Mouse (Mus musculus): ENCODE results near the gene Ccdc59.

The Ccdc59 gene

GRCm38 (mm10) chr10:105840928-105841888, at the start of gene Ccdc59, which contains the start of gene Mettl25:
TSS of gene Ccdc59 (plus strand) at chr10:105841067.
TSS of gene Mettl25 (minus strand) at chr10:105841380.
- Histone ChIP-seq H3K27me3 (ENCODE audit: control insufficient read depth, insufficient read depth, low read length, poor library complexity, severe bottlenecking) (no peaks in the 10 kb centered on the region), H3K36me3 (ENCODE audit: control insufficient read depth, insufficient read depth, low read length, poor library complexity, severe bottlenecking) (peaks cover 6% of the 10 kb centered on the region)
- DNase-seq (ENCODE audit: low read depth, low spot score): peak; percentile 98

- peaks cover 3% of the 10 kb centered on the region; the same call in 1 of the 2 replicates for H3K36me3 ChIP-seq (ENCODE audit: control insufficient read depth, insufficient read depth, low read length, poor library complexity, severe bottlenecking)
Measured at GRCm38 (mm10) chr10:105793776-105794552, 46.9 kb upstream of the Ccdc59 start.

DNA sequence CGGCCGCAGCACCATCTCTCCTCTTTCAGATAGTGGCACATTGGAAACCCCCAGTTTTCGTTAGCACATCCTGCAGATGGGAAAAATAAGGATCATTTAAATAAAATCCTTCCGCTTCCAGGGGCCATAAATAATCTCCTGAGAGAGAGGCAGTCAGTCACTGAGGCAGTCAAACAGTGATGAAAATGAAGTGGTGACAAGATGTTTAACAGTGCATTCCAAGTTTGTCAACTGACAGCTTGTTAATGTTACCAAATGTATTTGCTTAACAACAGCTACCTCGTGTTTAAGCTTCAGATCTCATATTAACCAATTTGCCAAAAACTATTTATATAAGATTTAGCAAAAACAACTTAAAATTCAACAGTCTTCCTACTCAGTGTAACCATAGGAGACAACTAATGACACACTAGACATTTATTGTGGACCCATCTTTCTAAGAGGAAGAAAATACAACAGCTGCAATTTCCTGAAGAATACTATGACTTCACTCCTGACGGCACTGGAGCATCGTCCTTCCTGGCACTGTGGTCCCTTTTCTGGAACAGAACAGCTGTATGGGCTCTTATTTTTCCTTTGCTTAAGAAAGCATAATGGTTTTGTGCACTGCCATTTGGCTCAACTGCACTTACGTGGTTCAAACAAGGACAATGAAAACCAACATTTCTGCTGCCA, 43.5 kb upstream of the Ccdc59 start:
- peaks cover 3% of the 10 kb centered on the region; the same call in 1 of the 2 replicates for H3K36me3 ChIP-seq (ENCODE audit: control insufficient read depth, insufficient read depth, low read length, poor library complexity, severe bottlenecking)
- no peaks in the 10 kb centered on the region for H3K27me3 ChIP-seq (ENCODE audit: control insufficient read depth, insufficient read depth, low read length, poor library complexity, severe bottlenecking)
- DNase-seq (ENCODE audit: low read depth, low spot score): no peak

More at GRCm38 (mm10) chr10:105793776-105794552, 46.9 kb upstream of the Ccdc59 start:
- no peaks in the 10 kb centered on the region for H3K27me3 ChIP-seq (ENCODE audit: control insufficient read depth, insufficient read depth, low read length, poor library complexity, severe bottlenecking)
- DNase-seq (ENCODE audit: low read depth, low spot score): no peak

- no peak for DNase-seq (ENCODE audit: low read depth, low spot score)
- Histone ChIP-seq H3K36me3 (ENCODE audit: control insufficient read depth, insufficient read depth, low read length, poor library complexity, severe bottlenecking) (no peaks in the 10 kb centered on the region), H3K27me3 (ENCODE audit: control insufficient read depth, insufficient read depth, low read length, poor library complexity, severe bottlenecking) (no peaks in the 10 kb centered on the region)
Measured at GRCm38 (mm10) chr10:105801147-105801546, 39.7 kb upstream of the Ccdc59 start.

DNA sequence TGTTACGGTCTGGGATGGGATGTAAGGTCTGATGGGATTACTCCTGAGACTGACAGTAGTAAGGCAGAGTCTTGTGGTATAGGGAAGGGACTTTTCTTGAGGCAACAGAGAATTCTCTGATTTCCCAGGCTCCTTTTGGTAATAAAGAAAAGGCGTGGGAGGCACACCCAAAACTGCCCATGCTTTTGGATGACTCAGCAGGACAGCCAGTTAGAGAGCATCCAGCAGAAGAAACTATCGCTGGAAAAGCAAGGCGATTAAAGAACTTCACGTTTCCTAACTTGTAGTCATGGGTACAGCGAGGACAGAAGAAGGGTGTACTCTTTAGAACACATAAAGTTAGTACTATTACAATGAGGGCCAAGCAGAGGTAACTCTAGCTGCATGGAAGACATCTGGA, 38.7 kb upstream of the Ccdc59 start:
- DNase-seq (ENCODE audit: low read depth, low spot score): no peak
- no peaks in the 10 kb centered on the region for H3K36me3 ChIP-seq (ENCODE audit: control insufficient read depth, insufficient read depth, low read length, poor library complexity, severe bottlenecking)
- no peaks in the 10 kb centered on the region for H3K27me3 ChIP-seq (ENCODE audit: control insufficient read depth, insufficient read depth, low read length, poor library complexity, severe bottlenecking)

DNA sequence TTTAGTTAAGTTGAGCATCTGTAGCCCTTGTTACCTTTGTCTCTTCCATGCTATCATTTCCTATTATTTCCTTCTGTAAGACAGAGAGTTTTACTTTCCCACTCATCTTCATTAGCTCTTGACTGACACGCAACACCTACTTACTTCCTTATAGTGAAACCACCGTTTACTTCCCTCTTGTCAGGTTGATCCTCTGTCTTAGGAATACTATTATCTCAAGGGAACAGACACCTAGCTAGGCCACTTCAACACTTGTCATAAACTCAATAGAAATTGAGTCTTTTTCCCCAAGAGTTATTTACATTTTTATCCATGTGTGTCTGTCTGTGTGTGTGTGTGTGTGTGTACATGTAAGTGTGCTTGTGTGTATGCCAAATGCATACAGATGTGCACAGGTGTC, 37.4 kb upstream of the Ccdc59 start:
- Histone ChIP-seq H3K36me3 (ENCODE audit: control insufficient read depth, insufficient read depth, low read length, poor library complexity, severe bottlenecking) (no peaks in the 10 kb centered on the region), H3K27me3 (ENCODE audit: control insufficient read depth, insufficient read depth, low read length, poor library complexity, severe bottlenecking) (no peaks in the 10 kb centered on the region)
- DNase-seq (ENCODE audit: low read depth, low spot score): no peak

- Histone ChIP-seq H3K27me3 (ENCODE audit: control insufficient read depth, insufficient read depth, low read length, poor library complexity, severe bottlenecking) (no peaks in the 10 kb centered on the region), H3K36me3 (ENCODE audit: control insufficient read depth, insufficient read depth, low read length, poor library complexity, severe bottlenecking) (no peaks in the 10 kb centered on the region)
- DNase-seq (ENCODE audit: low read depth, low spot score): no peak
Measured at GRCm38 (mm10) chr10:105806259-105807010, 34.4 kb upstream of the Ccdc59 start.

GRCm38 (mm10) chr10:105834627-105835228, 6.1 kb upstream of the Ccdc59 start:
- DNase-seq (ENCODE audit: low read depth, low spot score): peak; percentile 71
- no peaks in the 10 kb centered on the region for H3K27me3 ChIP-seq (ENCODE audit: control insufficient read depth, insufficient read depth, low read length, poor library complexity, severe bottlenecking)
- H3K36me3 ChIP-seq (ENCODE audit: control insufficient read depth, insufficient read depth, low read length, poor library complexity, severe bottlenecking): 0 out of 2 replicates have a peak, but pooled peaks cover 2% of the 10 kb centered on the region

DNA sequence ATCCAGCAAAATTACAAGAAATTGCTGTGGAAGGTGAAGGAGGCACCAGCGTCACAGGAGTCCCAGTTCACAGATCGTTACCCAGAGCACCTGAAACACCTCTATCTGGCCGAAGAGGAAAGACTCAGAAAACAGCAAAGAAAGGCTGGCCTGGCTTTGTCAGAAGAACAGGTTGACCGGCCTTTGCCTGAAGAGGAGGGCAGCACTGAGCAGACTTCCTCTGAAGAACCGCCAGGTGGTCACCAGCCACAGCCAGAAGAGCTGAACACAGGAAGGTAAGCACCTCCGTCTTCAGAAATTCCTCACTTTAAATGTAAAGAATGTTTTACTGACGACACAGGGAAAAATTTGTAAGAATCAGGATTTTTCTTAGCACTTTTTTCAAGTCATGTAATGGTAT, 1.7 kb downstream of the Ccdc59 start:
- DNase-seq (ENCODE audit: low read depth, low spot score): no peak
- peaks cover 8% of the 10 kb centered on the region for H3K36me3 ChIP-seq (ENCODE audit: control insufficient read depth, insufficient read depth, low read length, poor library complexity, severe bottlenecking)
- H3K27me3 ChIP-seq (ENCODE audit: control insufficient read depth, insufficient read depth, low read length, poor library complexity, severe bottlenecking): no peaks in the 10 kb centered on the region

- H3K27me3 ChIP-seq (ENCODE audit: control insufficient read depth, insufficient read depth, low read length, poor library complexity, severe bottlenecking): no peaks in the 10 kb centered on the region
- DNase-seq (ENCODE audit: low read depth, low spot score): no peak
- peaks cover 2% of the 10 kb centered on the region; the same call in 1 of the 2 replicates for H3K36me3 ChIP-seq (ENCODE audit: control insufficient read depth, insufficient read depth, low read length, poor library complexity, severe bottlenecking)
Measured at GRCm38 (mm10) chr10:105850286-105850685, 9.4 kb downstream of the Ccdc59 start.

DNA sequence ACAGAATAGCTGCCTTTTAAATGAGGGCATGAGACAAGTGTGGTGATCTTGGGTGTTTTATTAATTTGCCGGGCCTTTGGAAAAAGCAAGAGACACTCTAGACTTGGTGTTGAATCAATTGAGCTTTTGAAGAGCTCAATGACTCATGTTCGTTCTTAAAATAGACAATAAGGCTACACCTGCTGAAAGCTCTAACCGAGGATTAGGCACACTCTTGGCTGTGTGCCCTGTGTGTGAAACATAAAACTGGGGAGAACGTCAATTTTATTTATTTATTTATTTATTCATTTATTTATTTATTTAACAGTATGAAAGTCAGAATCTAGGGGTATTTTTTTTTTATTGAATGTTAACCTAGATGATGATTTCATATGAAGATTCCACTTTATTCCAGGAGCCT, 10.3 kb downstream of the Ccdc59 start:
- no peaks in the 10 kb centered on the region for H3K27me3 ChIP-seq (ENCODE audit: control insufficient read depth, insufficient read depth, low read length, poor library complexity, severe bottlenecking)
- peaks cover 2% of the 10 kb centered on the region; the same call in 1 of the 2 replicates for H3K36me3 ChIP-seq (ENCODE audit: control insufficient read depth, insufficient read depth, low read length, poor library complexity, severe bottlenecking)
- no peak for DNase-seq (ENCODE audit: low read depth, low spot score)

DNA sequence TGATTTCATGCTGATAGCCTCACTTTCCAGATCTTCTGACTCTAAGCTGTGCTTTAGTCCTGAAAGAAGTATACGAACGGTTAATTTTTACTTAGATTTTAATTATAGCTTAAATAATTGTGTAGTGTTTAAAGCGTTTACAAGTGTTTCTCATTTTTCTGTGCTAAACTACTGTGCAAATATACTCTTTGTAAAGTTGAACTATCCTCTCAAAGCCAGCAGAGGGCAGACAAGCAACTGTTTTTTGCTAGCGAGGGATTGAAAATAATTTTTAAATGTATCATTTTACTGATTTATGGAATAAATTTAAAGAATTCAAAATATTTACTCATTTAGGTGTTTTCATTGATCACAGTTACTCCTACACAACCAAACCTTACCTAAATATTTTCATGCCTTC, 26.4 kb downstream of the Ccdc59 start:
- DNase-seq (ENCODE audit: low read depth, low spot score): no peak
- H3K36me3 ChIP-seq (ENCODE audit: control insufficient read depth, insufficient read depth, low read length, poor library complexity, severe bottlenecking): no peaks in the 10 kb centered on the region
- H3K27me3 ChIP-seq (ENCODE audit: control insufficient read depth, insufficient read depth, low read length, poor library complexity, severe bottlenecking): no peaks in the 10 kb centered on the region

Measured in splenic B cell, adult 2 months (primary cell).